Mouse (Mus musculus) right cerebral cortex, postnatal 36 days (tissue): ENCODE measurements around the gene Rbpj.

Experiments
- DNase-seq, 2 experiments: peaks; one replicate each; pipeline ENCODE4 v3.0.0; 2022; ENCODE audit warnings: low spot score in 2 of 2, mixed read lengths in 1 of 2

Gene Rbpj

DNA sequence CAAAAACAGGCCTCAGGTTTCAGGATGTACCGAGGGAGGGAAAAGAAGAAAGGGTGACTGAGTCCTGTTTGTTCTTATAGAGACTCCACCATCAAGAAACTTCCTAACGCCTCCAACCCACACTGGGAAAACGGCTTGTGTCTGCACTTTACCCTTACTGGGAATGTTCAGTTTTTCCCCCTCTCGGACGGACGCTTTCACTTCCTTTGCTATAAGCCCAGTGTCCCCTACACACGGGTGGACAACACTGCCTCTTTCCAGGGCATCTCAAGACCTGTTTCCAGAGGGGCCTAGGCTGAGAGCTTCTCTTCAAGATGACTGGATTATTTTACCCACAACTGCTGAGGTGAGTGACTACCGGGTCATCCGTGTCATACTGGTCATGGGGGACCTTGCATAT is at the start of gene Rbpj:
TSS of gene Rbpj (plus strand) at position 270 of the 400 bp plus-strand sequence.
- DNase-seq = no peak

DNA sequence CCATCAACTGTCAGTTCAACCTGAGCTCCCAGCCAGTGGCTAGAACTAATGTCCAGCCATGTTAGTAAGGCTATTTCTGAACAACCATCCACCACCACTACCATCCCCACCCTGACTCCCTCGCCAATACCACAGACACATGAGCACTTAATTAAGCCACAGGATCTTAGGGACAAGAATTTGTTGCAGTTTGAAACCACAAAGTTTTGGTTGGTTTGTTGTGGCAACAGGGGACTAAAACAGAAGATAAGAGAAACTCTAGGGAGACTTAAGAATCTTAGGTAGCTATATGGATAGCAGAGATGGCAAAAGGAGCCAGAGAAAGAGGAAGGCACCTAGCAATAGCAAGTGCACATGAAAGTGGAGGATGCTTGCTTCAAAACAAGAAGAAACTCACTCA is 45.2 kb upstream of the Rbpj start:
- DNase-seq = no peak

DNA sequence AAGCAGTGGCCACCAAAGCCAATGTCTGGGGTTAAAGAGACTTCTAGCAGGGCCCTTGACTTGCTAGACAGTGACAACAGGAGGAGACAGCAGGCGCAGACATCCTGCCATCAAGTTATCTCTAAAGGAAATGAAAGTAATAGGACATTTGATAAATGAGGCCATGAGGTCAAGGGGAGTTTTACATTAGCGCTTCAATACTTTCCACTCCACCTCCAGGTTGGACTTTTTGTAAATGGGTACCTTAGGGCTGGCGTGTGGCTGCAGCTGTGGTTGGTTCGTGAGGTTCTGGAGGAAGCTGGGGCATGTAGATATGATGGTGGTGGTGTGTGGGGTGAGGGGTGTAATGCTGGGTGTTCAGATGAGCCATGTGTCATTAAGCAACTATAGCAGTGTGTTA is 44.7 kb upstream of the Rbpj start:
- no peak for DNase-seq

DNA sequence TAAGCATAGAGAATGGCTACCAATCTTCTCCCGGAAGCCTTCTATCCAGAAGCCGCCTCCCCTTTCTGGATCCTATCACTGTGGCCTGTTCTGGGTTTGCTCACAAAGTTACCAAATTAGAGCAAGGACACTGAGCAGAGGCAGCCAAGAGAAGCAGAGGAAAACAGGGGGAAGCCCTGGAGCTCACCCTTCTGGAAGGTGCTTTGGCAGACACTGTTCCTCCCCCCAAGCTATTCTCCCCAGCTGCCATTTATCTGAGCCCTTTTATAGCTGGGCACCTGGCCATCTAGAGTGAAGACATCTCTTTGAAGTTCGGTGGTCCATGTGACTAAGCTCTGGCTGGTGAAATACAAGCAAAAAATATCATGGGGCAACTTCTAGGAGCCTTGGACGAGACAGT is 38.5 kb upstream of the Rbpj start:
- DNase-seq = no peak

DNA sequence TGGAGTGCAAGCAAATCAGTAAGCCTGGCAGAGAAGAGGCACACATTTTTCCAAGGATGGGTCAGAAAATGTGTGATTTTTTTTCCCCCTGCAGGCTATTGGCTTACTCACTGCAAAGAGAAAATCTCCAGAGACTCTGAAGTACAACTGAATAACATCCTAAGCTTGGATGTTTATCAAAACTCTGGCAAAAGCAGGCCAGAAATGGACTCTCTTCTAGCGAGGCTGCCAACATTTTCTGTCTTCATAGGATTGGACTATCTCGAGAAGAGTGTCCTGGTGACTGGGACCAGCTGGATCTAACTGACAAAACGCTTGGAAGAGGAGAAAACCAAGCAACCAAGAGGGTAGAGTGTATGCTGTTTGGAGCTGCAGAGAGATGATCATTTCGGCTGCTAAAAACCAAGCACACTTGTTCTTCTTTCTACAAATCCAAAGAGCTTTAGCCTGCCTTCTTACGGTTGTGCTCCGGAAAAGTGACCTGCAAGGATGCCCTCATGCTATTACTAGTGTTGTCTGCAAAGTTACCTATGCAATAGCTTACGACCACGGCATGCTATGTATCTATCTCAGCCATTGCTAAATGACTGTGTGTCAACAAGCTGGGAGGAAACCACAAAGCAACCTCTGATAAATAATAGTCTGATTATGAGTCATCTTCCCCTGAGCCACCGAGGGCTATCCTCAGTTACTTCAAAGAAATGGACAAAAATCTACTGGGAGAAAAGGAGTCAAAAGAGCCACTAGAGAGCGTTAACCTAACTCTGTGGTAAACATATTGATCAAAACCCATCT is 36.1 kb upstream of the Rbpj start:
- no peak for DNase-seq

DNA sequence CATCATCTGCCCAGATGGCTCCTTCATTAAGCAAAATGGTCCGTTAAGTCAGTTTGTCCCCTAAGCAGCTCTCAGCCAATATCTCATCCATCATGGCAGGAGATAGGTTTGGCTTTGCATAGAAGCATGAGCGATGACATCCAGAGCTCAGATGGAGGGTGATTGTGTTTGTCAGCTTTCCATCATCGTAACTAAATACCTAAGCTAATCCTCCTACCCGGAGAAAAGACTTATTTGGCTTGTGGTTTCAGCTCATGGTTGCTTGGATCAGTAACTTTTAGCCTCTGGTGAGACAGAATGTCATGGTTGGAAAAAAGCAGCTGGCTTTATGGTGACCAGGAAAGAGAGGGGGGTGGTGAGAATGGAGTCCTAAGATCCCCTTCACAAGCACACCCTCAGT is 33.5 kb upstream of the Rbpj start:
- no peak for DNase-seq

DNA sequence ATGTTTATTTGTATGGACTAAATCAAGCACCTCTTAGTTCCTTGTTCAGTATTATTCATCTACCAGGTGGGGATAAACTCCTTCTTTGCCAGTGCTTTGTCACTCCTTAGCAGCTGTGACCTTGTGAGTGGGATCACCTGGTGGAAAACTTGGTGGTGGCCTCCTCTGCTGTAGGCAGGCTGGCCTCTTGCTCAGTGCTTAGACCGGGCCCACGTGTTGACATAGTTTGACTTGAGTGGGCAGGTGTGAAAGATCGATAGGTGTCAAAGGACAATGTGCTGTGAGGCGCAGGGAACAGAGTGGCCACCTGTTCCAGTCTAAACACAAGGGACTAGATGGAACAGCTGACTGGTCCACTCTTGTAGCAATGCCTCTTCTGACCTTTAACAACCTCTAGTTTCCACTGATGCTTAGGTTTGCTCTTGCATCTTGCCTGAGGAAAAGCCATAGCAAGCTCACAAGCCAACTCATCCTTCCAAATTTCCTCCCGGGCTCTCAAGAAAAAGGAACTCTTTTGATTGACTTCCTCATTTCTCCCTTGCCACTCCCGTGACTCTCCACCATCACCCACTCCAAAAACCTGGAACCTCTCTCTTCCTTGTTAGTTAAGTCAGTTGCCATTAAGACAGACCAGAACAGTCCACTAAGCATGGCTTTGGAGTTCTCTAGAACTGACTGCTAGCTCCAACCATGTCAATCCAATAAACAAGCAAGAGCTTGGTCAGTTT is 28.9 kb upstream of the Rbpj start:
- DNase-seq = no peak

DNA sequence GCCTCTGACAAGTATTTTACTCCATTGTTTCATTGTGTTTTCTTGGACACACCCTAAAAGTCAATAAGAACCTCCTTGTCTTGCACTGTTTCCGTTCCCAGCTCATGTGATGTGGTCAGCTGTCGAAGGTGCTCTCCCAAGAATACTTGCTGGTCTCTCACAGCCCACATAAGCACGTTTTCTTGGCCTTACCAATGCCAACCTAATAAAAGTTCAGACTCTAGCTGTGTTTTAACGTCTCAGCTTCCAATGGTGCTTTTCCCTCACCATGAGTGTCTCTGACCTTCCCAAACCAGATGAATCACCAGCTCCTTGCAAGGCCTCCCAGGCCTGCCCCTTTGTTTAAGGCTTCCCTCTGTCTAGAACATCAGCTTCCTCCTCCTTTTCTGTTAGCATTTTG is 28.2 kb upstream of the Rbpj start:
- no peak for DNase-seq

DNA sequence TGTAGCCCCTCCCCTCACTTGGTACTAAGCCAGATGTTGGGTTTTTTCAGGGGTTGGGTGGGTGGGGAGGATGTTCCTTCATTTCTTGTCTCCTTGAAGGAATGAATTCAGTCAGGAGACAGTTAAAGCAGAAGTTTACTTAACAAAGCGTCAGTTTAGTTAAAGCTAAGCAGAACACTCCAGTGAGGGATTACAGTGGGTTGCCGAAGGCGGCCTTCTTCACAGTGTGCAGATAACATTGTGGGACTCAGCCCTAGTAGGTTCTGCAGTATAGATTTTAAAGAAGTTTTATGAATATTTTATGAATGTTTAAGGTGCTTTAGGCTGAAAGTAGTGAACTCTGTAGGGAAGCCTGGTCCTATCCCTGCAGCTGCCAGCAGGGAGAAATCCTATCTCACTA is 27.7 kb upstream of the Rbpj start:
- DNase-seq = no peak

DNA sequence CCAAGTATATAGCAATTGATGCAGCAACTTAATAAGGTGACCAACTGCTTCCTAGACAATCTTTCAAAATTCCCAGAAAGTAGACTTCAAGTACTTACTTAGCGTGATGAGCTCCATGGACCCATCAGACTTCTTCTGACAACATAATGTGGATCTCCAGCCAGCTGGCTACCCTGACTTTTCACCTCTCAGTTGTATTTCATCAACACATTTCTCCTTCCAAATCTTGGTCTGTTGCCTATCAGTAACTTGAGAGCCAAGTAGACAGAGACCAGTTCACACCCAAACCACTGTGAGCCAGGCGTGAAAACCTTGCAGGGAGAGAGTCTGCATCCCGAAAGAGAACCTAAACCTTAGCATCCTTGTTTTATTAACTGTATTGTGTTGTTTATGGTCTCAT is 26.3 kb upstream of the Rbpj start:
- DNase-seq = no peak

DNA sequence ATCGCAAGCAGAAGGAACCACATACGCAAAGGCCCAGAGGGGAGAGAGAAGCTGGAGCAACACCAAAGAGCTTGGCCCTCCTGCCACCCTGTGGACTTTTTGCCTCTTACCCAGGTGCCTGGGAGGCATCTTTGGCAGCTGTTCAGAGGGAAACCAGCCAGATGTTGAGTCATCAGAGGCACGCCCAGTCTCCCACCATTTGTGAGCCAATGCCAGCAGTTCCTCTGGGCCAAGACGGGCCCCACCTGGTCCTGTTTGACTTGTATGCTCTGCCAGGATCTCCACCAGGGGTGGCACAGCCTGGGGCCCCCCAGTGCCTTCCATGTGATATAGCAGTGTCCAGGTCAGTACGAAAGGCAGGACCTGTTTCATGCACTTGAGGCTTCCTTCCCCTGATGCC is 21.9 kb upstream of the Rbpj start:
- DNase-seq = no peak

DNA sequence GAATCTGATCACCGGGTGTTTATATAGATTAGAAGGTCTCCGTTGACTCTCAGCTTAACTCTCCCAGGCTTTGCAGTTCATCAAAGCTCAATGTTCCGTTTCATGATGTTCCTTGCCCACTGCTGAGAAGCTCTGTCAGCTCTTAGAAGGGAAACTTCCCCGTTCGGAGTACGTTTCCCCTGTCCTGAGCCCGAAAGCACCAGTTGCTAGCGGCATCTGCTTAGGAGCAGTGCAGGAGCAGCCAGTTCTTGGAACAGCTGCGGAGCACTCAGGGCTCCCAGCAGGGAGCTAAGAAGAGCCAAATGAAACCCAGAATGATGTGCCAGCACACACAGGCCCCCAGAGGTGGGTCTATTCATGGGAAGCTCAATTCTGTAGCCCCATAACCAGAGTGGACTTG is 15.0 kb upstream of the Rbpj start:
- no peak for DNase-seq

DNA sequence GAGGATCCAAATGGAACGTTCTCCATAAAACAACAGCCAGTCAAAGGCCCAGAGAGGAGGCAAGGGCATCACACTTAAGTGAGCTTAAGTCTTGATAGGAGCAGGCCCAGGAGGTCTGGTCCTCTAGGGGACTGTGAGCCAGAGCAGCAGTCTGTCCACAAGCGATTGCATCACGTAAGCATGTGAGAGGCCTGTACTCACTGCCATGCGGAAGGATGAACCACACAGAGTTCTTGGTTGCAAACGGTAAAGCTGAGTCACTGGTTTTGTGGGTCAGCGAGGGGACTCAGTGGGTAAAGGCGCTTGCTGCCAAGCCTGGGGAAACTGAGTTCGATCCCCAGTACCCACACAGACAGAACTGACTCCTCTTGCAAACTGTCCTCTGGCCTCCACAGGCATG is 14.1 kb upstream of the Rbpj start:
- no peak for DNase-seq

DNA sequence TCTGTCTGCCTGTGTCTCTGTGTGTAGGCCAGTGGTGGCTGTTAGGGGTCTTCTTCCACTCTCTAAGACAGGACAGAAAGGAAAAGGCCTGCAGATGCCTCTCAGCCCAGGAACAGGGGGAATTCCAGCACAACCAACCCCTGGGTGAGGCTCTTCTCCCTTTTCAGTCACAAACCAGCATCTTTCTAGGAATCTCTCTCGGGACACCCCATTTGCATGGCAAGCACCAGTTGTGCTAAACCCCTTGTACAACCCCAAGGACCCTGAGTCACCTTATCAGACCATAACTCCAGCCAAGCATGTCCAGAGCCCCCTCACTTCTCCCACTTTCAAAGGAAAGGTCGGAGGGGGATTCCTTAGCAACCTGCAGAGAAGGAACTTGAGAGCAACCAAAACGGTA is 13.0 kb upstream of the Rbpj start:
- no peak for DNase-seq

DNA sequence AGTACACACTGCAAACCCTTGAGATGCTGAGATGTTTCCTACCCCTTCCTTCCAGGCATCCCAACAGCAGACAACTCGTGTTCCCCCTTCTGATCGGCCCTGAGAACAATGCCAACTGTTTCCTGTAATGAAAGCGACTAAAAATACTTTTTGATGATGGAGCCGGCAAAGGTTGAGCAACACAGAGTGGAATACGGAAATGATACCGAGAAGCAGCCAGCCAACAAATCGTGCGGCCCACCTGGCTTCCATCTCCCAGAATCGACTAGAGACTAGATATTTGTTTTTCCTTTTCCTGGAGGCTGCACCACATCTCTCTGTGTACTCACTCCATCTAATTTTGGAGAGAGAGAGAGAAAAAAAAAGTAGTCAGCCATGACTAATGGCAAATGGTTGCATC is 11.2 kb upstream of the Rbpj start:
- no peak for DNase-seq

DNA sequence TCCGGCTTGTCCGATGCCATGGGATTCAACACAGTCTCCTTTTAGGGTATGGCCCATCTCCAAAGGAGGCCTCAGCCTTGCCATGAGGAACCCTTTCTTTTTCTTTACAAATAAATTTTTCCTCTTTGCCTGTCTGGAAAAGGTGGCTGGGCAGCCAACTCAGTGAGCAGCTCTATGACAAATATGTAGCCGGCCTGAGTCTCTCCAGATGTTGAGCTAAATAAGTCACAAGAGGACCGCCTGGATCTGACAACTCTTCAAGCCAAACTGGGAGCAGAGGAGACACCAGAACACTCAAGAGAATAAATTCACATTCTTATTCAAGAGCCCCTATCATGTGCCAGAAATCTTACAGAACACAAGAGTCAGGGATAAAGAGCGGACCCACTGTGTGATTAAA is 10.5 kb upstream of the Rbpj start:
- DNase-seq = no peak

DNA sequence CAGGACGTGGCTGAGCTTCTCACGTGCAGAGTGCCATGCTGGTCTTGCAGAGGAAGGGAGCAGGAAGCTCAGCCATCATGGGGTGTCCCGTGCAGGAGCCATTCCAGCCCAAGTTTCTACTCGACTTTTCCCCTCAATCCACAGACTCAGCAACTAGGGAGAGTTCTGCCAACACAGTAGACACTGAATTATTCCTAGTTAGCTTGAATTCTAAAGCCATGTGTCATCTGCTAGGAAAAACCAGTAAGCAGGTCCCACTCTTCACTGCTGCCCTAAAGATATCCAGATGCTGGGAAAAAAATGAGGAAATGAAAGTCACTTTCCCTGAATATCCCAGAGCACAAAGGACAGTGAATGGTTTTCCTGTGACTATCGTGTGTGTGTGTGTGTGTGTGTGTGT is 5.8 kb upstream of the Rbpj start:
- no peak for DNase-seq

DNA sequence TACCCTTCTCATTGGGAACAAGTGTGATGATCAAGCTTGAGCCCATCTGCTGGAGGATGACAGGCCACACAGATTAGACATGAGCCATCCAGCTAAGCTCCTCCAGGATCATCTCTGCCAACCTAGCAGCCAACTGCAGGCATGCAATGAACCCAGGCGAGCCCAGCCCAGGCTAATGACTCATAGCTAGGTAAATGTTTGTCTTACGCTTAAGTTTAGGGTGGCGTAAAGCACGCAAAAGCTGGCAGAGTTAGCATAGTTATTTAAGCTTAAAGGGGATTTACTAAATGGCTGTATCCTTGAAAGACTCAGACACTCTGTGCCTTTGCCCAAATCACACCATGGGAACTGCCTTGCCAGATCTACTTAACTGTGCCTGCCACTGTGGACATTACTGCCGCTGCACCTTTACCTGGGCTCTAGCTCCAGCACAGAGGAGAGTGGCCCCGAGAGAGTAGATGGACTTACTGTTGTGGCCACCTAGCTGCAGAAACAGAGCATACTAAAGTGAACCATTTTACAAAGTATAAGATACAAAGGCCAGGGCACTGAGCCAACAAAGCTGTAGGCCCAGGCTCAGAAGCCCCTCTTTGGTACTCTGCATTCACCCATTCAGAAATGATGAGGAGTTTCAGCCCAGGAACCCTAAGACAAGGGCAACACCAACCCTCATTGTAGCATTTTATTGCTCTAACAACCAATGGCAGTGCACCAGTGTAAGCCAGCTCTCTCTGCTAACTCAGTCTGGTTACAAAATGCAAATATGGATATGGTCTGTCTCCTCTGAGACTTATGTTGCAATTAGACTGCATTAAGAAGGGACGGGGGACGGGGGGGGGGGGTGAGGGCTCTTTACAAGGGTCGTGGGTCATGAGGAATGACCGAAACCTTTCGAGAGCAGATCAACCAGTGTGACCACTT is 2.6 kb upstream of the Rbpj start:
- no peak for DNase-seq

DNA sequence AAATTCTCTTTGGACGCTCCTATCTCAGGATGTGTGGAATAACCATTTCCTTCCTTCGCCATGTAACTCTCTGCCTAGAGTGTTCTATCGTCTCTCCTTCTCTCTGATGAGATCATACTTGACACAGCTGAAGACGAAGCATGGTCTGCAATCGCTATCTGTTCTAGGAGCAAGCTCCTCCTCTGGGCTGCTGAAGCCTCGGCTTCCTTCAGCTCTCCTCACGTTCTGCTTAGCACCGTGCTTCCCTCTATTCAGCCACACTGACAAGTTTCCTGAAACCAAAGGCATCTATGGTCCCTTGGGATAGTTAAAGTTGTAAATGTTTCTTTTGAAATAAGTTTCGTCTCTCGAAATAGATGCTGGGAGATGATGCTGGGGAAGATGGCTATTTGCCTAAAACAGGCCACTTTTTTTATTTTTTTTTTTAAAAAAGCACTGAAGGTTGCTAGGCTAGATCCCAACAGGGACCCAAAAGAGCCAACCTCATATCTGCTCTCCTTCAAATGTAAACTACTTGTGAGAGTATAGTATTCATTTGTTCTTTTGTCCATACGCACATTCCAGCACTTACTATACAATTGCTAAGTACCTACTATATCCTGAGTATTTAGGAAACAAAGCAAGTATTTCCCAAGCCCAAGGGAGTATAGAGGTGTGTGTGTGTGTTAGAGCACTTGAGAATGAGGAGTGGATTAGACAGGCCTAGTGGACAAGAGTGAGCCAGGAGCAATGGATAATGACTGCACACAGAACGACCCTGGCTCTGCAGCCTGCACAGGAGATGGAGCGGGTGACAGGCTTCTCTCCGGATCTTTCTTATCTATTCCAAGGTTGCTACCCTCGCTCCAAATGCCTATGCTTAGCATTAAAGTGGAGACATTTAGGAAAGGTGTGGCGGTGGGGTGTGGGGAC is 726 bp downstream of the Rbpj start:
- no peak for DNase-seq

DNA sequence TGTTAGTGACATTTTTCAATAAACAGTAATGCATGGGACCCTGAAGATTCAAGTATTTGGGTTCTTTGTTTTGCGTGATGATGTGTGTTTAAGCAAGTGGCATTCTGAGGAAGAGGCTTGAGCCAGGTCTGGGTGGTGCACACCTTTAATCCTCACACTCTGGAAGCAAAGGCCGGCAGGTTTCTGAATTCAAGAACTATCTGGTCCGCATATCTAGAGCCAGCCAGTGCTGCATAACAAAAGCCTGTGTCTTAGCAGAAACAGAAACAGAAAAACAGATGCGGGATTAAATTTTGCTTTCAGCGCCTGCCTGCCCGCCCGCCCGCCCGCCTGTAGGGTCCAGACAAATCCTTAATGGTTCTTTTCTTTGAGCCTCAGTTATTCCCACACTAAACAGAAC is 1.6 kb downstream of the Rbpj start:
- DNase-seq = no peak

DNA sequence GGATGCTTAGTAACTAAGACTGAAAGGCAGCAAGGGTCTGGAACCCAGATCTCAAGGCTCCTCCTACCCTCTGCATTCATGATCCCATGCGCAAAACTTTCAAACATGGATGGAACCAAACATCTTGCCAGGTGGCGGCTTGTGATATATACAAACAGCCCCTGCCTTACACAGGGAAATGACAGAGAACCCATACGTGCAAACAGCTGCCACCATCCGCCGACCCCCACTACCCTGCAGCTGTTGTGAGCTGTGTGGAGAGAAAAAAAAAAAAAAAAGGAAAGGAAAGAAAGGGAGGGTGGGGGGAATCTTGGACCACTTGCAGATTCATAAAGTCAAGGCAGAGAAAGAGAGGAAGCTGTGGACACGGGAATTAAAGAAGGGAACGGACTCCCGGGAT is 2.4 kb downstream of the Rbpj start:
- no peak for DNase-seq
